Mouse (Mus musculus): ENCODE results near the gene Atp6ap1.

The Atp6ap1 gene

DNA sequence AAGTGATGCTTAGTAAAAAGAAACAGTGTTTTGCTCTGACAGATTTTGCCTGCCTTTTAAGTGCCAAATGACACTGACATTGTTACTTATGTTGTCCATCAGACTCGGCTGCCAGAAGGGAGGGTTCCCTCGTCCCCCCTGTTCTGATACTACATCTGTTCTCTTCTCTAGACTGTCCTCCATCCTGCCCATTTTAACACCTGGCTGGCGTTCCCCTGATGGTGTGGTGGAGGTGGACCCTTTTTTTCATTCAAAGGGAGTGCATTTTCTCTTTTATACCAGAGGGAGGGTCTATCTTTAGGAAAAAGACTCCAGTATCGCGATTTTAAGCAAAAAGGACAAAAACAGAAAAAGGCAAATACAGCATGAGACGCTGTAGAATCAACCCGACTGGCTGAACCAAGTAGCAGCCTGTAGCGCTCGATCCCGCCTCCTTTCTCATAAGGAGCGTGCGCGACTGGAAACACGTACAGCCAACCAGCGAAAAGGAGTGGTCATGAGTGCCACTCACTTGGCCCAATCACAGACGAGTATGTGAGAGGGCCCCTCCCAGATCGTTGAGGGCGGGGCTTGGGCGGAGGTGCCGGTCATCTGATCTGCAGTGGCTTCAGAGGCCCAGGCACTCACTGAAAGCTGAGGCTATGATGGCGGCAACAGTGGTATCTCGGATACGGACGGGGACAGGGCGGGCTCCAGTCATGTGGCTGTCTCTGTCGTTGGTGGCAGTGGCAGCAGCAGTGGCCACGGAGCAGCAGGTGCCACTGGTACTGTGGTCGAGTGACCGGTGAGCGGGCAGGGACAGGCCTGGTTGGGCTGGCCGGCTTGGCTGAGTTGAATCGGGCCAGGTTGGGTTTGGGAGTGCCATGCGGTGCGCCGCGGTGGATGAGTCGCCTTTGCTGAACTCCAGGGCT is at the start of gene Atp6ap1:
TSS of gene Atp6ap1 (plus strand) at position 560 of the 911 bp plus-strand sequence.
- WGBS, result 4% methylated on average over 37 of the region's 37 CpGs

GRCm38 (mm10) chrX:74248651-74249050 is 48.2 kb upstream of the Atp6ap1 start:
- 12% methylated on average over 3 of the region's 3 CpGs for WGBS

GRCm38 (mm10) chrX:74249615-74250014 is 47.3 kb upstream of the Atp6ap1 start, which contains the start of gene Flna:
TSS of gene Flna (minus strand) at chrX:74249820.
- 14% methylated on average over 37 of the region's 38 CpGs for WGBS

DNA sequence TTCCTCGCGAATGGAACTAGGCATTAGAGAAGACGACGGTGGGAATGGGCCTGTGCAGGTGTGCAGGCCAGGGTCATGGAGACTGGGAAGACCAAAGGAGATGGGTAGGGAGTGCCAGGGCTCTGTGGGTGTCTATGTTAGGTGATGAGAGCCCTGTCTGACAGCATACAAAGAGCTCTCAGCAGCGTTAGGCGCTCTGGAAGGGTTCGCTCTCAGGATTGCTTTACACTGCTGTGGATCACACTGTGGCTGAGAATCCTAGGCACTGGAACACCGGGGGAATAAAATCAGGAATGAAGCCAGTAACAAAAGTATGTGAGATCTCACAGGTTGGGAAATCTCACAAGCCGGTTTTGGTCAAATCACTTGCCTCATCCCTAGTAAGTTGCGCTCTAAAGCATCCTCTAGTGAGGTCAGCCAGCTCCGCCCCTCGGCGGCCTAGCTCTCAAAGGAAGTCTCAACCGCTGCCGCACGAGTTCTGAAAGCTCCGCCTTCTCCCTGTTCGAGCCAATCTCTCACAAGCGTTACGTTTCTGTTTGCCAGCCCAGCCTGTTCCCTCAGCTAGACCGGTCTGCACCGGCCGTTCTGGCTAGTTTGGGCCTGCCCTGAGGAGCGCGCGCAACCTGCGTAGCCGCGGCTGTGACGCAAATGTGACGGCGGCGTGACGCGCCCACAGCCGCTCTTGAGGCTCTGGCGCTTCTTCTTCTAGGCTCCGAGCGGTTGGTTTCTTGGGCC is 42.6 kb upstream of the Atp6ap1 start, which contains the start of gene Emd:
TSS of gene Emd (plus strand) at position 535 of the 735 bp plus-strand sequence.
- WGBS, result 12% methylated on average over 39 of the region's 39 CpGs

DNA sequence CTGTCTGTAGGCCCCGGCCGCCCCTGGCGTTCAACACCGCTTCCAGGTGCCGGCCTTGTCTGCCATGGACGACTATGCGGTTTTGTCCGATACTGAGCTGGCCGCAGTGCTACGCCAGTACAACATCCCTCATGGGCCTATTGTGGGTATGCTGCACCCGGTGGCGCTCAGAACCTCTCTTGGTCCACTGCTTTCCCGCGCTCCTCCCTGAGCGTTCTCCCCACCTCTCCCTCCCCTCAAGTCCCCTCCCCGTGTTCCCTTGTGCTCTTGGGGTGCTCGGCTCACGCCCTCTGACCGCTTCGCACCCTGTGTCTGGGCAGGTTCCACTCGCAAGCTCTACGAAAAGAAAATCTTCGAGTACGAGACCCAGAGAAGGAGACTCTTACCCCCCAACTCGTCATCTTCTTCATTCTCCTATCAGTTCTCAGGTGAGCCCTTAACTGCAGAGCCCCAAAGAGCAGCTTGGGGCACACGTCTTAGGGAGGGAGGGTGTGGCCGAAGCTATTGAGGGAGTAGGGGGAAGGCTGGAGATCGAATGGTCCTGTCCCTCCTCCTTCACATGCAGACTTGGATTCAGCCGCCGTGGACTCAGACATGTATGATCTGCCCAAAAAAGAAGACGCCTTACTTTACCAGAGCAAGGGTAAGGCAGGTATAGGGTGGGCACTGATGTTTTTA is 41.9 kb upstream of the Atp6ap1 start:
- WGBS, result 13% methylated on average over 31 of the region's 31 CpGs

GRCm38 (mm10) chrX:74257746-74258145 is 39.2 kb upstream of the Atp6ap1 start:
- WGBS, result 84% methylated on average over 3 of the region's 3 CpGs

GRCm38 (mm10) chrX:74269736-74270061 is 27.2 kb upstream of the Atp6ap1 start:
- WGBS, result 7% methylated on average over 3 of the region's 3 CpGs

GRCm38 (mm10) chrX:74270062-74270901 is 26.6 kb upstream of the Atp6ap1 start, which contains the start of gene Rpl10:
TSS of gene Rpl10 (plus strand) at chrX:74270812.
- 5% methylated on average over 42 of the region's 42 CpGs for WGBS

- WGBS, result 2% methylated on average over 27 of the region's 27 CpGs
Measured at GRCm38 (mm10) chrX:74270902-74271551, 25.9 kb upstream of the Atp6ap1 start.

DNA sequence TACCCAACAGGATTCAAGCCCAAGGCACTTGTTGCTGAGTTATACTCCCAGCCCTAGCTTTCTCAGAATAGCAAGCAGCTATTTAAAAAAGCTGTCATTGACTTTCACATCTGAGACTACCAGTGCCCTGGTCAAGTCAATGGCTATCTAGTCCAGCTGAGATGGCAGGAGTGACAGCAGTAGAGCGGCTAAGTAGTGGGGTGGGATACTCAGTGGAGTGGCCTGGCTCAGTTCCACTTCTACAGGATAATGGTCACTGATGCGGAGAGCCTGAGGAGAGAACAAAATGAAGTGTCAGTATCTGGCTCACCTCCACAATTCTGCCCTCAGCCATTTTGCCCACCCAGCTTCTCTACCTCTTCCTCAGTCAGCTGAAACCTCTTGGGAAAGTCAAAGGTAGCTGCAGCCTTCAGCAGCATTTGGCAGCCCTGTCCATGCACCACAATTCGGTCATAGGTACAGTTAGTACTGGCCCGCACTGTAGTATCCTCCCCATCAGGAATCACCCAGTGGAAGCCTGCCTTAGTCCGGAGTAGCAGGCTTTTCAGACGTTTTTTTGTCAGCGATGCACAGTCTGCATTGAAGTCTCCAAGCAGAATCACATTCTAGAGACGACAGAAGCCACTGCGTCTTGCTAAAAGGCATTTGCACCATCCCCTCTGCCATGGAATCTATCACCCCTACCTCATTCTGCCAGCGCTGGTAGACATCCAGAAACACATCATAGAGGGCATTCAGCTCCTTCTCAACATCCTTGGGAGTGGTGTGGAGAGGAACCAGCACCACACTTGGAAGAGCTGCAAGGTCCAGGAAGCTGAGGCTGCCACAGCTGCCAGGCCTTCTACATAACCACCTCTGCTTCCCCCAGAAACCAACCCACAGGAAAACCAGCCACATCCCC is 23.2 kb upstream of the Atp6ap1 start:
- 22% methylated on average over 10 of the region's 10 CpGs for WGBS

DNA sequence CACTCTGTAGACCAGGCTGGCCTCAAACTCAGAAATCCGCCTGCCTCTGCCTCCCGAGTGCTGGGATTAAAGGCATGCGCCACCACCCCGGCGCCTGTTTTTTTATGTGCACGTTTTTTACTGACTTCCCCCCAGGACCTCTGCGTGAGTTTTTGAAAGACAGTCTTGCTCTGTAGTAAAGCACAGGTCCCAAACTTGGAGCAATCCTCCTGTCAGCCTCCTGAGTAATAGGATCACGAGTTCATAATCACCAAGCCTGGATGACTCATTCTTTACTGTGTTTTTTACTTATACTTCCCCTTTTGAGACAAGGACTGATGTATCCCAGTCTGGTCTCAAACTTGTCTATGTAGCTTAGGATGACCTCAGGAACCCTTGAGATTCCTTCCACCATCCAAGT is 19.0 kb upstream of the Atp6ap1 start:
- 75% methylated on average over 8 of the region's 8 CpGs for WGBS

GRCm38 (mm10) chrX:74281041-74281731 is 15.7 kb upstream of the Atp6ap1 start:
- 3% methylated on average over 14 of the region's 14 CpGs for WGBS

GRCm38 (mm10) chrX:74281732-74282394 is 15.0 kb upstream of the Atp6ap1 start, which contains the start of the genes Taz and Dnase1l1:
TSS of gene Taz (plus strand) at chrX:74281912.
TSS of gene Dnase1l1 (minus strand) at chrX:74282337.
- WGBS, result 8% methylated on average over 16 of the region's 16 CpGs

GRCm38 (mm10) chrX:74282395-74283091 is 14.4 kb upstream of the Atp6ap1 start:
- 1% methylated on average over 38 of the region's 39 CpGs for WGBS

GRCm38 (mm10) chrX:74283092-74283437 is 13.8 kb upstream of the Atp6ap1 start:
- 12% methylated on average over 5 of the region's 5 CpGs for WGBS

DNA sequence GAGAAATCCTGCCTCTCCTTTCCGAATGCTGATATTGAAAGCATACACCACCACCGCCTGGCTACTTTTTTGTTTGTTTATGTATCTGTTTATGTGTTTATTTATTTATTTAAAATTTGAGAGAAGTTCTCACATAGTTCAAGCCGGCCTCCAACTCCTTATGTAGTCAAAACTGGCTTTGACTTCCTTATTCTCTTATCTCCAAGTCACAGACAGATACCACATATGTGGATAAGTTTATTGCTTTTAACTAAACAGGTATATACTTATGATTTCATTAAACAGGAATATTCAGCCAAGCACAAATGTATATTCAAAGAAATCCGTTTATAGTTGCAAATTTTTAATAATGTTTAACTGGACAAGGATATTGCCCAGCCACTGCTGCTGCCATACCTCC is 3.5 kb upstream of the Atp6ap1 start:
- 83% methylated on average over 4 of the region's 4 CpGs for WGBS

DNA sequence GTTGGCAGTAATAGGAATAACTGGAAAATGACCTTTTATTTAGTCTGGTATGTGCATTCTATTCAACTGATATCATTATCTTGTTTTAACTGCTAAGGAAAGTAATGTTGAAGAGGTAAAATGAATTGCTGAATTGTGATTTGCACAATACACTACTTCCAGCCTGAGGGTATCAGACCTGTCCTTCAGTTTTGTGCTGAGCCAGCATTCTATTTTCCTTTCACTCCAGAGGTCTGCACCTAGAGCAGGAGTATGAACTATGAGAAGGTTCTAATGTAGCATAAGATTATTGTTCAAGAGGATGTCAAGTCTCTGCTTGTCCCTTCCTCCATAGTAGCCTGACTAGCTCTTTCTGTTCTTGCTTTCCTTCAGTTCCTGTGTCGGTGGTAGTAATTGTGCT is 1.5 kb downstream of the Atp6ap1 start:
- 70% methylated on average over 1 of the region's 1 CpGs for WGBS

- 81% methylated on average over 3 of the region's 3 CpGs for WGBS
Measured at GRCm38 (mm10) chrX:74299721-74300120, 2.8 kb downstream of the Atp6ap1 start.

Data from cerebral cortex, adult 2 months (tissue).